Mouse (Mus musculus) heart, adult 11 months (tissue): ENCODE results near the gene Zbed5.
A peak's percentile ranks its signal among the peaks of the same experiment; 100 is the strongest.
"Not testable (repeated sequence)": the region's sequence is repeated elsewhere in the genome, so short reads cannot be mapped to it uniquely, and the experiment has no call there.

Experiments
- DNase-seq: peaks from one replicate; pipeline ENCODE4 v3.0.0; 2022

Gene Zbed5

GRCm38 (mm10) chr5:129909147-129909546 lies 13.6 kb downstream of the Zbed5 start:
- peak; percentile 88 for DNase-seq

DNA sequence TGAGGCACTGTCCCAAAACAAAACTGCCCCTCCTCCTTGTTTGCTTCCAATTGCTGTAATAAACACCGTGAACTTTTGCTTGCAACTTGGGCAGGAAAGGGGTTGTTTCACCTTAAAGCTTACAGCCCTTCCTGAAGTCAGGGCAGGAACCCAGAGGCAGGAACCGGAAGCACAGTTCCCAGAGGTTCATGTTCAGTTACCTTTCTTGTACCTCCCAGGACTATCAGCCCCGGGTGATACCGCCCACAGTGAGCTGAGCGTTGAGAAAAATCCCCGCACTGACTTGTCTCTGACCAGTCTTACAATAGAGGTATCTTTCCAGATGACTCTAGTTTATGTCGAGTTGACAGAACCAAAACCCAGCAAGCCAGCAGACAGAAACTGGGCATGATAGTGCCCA lies 14.1 kb downstream of the Zbed5 start:
- DNase-seq: no peak

DNA sequence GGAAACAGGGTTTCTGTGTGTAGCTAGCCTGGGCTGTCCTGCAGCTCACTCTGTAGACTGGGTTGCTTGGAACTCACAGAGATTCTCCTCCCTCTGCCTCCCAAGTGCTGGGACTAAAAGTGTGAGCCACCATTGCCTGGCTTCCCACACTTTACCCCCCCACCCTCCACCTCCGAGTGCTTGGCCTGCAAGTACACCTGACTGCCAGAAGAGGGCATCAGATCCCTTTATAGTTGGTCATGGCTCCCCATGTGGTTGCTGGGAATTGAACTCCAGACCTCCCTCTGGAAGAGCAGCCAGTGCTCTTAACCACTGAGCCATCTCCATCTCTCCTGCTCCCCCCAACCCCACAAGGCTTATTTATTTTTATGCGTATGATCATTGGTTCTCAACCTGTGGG lies 18.5 kb downstream of the Zbed5 start:
- peak; percentile 91 for DNase-seq

DNA sequence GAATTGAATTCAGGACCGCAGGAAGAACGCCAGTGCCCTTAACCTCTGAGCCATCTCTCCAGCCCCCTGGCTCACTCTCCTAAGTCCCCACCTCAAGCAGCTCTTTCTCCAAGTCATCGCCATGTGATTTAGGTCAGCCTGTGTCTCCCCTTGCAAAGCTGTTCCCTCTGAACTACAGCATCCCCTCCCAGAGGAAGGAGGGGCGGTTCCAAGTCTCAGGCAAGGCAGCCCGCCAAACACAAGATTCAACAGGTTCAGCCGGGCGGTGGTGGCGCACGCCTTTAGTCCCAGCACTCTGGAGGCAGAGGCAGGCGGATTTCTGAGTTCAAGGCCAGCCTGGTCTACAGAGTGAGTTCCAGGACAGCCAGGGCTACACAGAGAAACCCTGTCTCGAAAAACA lies 20.0 kb downstream of the Zbed5 start:
- DNase-seq: not testable (repeated sequence)

GRCm38 (mm10) chr5:129918065-129918651 lies 22.6 kb downstream of the Zbed5 start:
- no peak for DNase-seq

GRCm38 (mm10) chr5:129918752-129919151 lies 23.2 kb downstream of the Zbed5 start:
- no peak for DNase-seq

DNA sequence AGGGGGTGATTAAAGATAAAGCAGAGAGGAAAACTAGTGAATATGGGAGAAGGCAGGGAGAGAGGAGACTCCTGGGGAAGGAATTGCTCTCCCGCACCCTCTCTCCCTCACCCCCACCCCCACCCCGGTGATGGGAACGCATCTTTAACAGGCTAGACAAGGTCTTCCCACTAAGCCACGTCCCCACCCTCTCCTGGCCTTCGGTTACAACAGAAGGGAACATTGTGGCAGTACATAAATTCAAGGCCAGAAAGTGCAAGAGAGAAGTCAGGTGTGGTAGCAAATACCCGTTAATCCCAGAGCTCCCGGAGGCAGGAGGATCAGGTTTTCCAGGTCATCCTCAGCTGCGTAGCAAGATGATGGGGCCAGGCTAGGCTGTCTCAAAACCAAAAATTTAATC lies 23.8 kb downstream of the Zbed5 start:
- DNase-seq: no peak

DNA sequence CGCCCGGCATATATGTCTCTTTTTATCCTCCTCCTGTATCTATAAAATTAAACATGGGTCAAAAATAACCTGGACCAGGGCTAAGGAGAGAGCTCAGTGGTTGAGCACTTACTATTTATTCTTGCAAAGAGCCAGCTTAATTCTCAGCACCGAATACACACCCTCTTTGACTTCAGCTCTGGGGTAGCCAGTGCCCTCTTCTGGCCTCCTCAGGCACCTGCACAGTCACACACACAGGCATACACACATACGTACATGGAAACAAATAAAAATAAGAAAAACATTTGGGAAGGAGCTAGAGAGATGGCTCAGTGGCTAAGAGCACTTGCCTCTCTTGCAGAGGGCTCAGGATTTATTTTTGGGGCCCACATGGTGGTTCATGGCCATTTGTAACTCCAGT lies 26.4 kb downstream of the Zbed5 start:
- peak; percentile 51 for DNase-seq

- peak; percentile 74 for DNase-seq
Measured at GRCm38 (mm10) chr5:129924820-129925452, 29.4 kb downstream of the Zbed5 start.

DNA sequence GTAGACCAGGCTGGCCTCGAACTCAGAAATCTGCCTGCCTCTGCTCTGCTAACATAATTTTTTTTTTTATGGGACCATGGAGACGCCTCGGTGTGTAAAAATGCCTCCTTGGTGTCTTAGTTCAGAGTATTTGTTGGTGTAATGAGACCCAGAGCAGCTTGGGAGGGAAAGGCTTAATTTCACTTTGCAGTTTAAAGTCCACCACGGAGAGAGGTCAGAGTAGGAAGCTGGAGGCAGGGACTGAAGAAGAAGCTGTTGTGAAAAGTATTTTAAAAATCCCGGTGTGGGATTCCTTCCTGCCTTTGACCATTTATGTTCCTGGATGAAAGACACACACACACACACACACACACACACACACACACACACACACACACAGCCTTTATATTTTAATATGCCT lies 30.4 kb downstream of the Zbed5 start:
- peak; percentile 24 for DNase-seq

DNA sequence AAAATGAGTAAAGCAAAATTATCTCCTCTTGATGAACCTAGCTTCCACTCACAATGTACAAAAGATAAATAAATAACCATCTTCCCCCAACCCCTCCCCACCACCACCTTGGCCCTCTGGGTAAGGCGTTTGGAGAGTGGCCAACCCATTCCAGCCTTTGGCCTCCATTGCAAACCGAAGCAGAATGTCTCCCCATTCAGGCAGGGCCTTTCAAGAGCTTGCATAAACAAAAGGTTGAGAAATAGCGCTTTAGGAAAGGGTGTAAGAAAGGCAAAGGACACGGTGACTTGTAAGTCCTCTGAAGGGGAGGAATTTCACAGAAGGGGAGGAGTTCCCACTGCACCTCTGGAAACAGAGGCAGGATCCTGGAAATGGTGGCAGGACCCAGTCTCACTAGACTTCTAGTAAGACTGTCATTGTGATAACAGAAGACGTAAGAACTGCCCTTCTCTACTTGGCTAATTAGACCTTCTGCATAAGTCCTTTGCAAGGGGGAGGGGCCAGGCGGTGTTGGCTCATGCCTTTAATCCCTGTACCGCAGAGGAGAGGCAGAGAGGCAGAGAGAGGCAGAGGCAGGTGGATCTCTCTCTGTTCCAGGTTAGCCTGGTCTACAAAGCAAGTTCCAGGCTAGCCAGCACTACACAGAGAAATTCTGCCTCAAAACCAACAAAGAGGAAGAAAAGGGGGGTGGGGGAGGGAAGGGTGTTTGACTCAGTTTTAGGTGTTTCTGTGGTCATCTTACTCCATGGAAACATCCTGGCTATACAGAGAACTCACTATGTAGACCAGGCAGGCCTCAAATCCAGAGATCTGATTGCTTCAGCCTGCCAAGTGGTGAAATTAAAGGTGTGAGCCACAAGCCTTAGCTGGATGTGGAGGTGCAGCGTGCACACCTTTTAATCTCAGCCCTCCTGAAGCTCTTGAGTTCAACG lies 34.7 kb downstream of the Zbed5 start:
- DNase-seq: peak; percentile 29

DNA sequence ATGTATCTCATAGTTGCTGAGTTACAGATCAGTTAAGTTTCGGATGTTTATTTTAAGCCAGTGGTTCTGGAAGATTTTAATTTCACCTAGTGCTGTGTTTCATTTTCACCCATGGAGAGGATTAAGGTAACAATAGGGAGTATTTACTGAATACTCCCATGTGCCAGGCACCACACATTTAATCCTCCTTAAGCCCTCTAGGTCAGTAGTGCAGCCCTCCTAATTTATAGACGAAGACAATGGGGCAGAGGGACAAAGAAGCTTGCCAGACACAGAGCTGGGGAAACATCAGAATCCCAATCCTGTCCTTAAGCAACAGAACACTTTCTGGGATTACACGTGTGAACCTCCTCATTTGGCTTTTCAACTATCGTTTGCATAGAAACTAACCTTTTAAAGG lies 41.4 kb downstream of the Zbed5 start:
- DNase-seq: no peak

GRCm38 (mm10) chr5:129940281-129940680 lies 44.8 kb downstream of the Zbed5 start:
- peak; percentile 85 for DNase-seq

- no peak for DNase-seq
Measured at GRCm38 (mm10) chr5:129940736-129941494, 45.4 kb downstream of the Zbed5 start.

DNA sequence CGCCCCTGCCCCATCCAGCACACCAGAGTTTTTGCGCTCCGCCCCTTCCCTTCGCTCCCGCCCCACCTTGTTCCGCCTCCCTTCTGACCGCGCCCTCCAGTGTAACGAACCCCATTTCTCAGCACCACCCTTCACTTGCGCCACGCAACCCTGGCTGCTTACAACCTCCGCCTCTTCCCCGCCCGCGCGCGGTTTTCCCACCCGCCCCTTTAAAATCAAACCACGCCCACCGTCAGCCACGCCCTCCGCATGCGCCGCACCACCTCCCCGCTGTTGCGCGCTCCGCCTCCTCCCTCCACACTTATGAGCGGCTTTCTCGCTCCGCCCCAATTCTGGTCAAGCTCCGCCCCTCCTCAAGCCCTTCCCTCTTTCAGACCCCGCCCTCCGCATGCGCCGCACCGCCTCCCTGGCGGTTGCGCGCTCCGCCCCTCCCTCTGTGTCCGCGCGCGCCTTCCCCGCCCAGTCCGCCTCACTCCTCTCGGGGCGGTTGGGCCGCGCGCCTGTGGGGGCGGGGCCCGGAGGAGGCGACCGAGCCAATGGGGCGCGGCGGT lies 46.0 kb downstream of the Zbed5 start, which contains the start of gene Vkorc1l1:
TSS of gene Vkorc1l1 (plus strand) at position 476 of the 551 bp plus-strand sequence.
- peak; percentile 100 for DNase-seq

- peak; percentile 96 for DNase-seq
Measured at GRCm38 (mm10) chr5:129942073-129942939, 46.8 kb downstream of the Zbed5 start.

DNA sequence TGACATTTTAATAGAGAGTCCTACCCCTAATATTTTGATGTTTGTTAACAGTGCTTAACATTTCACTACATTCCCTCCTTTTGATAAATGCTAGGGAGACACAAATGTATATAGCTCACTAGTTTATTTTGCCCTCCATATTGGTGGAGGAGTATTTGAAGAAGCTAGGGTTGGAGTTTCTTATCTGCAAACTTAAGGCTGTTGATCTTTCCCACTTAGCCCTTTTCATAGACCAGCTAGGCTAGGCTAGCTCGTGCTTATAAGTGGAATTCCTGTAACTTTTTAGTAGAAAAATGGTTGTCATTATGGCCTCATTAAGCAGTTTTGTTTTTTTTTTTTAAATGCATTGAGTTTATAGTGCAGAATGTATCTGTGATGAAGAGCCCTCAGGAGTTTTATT lies 47.9 kb downstream of the Zbed5 start:
- no peak for DNase-seq

- DNase-seq: peak; percentile 35
Measured at GRCm38 (mm10) chr5:129947528-129948033, 52.1 kb downstream of the Zbed5 start.

DNA sequence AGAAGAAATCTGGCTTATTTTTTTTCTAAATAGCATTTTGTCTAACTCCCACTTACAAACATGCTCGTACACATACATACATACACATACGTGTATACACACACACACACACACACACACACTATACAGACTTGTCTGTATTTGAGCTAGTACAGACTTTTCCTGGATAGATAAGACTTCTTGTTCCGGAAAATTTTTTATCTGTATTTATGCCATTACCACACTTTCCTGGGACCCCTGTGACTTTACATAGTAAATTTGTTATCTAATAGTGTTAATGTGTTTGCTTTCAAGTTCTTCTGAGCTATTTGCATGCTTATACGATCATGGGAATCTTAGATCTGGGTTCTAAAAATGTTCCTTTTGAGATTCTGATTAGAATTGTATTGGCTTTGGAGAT lies 56.6 kb downstream of the Zbed5 start:
- no peak for DNase-seq
